Mouse (Mus musculus): ENCODE data around the gene Gna13. TPM values are rescaled to one million over a fixed set of nuclear protein-coding genes. Genes with fewer than 3 reads are reported as not detected.
A peak's percentile ranks its signal among the peaks of the same experiment; 100 is the strongest.

Gna13 gene
- total and polyA plus RNA-seq, 3 experiments, result 29.6 to 93.2 (median 87.2) TPM

DNA sequence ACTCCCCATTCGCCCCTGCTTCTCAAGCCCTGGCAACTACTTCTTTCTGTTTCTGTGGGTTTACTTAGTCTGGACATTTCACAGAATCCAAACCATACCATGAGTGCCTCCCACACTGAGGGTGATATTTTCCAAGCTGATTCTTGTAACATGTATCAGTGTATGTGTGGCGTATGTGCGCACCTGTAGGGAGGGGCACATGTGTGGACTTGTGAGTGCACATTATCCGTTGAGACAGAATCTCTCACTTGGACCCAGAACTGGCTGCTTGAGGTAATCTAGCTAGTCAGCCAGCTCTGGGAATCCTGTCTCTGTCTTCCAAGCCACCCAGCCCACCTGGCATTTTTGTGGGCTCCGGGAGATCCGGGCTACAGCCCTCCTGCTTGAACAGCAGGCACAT is 2.5 kb upstream of the Gna13 start:
- no peak for ATAC-seq (ENCODE audit: extremely low read depth, insufficient number of reproducible peaks, low FRiP score, poor library complexity, severe bottlenecking)
- peaks cover 52% of the 10 kb centered on the region for H3K4me1 ChIP-seq (ENCODE audit: insufficient read depth, low read depth, low read length)
- no peaks in the 10 kb centered on the region for H3K9me3 ChIP-seq (replicated peaks)
- H3K36me3 ChIP-seq (replicated peaks), result peaks cover 15% of the 10 kb centered on the region
- TF ChIP-seq TAL1 (conservative IDR thresholded peaks at IDR 0.05; ENCODE audit: low read depth, low read length) (no peak), CTCF (IDR thresholded peaks at IDR 0.05; ENCODE audit: low read depth, low read length) (no peak), POLR2AphosphoS5 (IDR thresholded peaks at IDR 0.05; ENCODE audit: insufficient replicate concordance, low read depth, low read length) (no peak), GATA2 (IDR thresholded peaks at IDR 0.05; ENCODE audit: borderline replicate concordance, low read depth, low read length) (no peak), GATA1 (IDR thresholded peaks at IDR 0.05; ENCODE audit: borderline replicate concordance, low read length) (no peak)
- no peak overlapping the region for H3K4me3 ChIP-seq (ENCODE audit: low read depth, low read length)
- no peak for DNase-seq (ENCODE audit: low spot score)
- H3K27me3 ChIP-seq (ENCODE audit: insufficient read depth, low read length), result no peaks in the 10 kb centered on the region

DNA sequence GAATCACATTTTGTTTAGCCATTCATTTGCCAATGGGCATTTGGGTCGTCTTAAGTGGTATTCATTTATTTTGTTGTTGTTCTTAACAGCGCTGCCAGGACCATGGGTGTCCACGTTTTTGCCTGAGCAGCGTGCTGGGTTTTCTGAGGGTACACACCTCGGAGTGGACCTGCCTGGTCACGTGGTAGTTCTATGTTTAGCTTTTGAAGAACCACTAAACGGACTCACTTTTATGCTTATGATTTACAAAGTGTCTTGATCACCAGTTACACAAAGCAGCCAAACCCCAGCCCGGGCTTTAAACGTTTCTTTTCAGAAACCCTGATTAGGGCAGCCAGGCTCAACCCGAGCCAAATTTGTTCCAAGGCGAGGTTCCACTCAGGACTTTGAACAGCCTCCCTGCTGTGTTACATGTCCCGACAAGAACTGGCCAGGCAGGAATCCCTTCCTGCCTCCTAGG is 2.0 kb upstream of the Gna13 start:
- Histone ChIP-seq H3K4me1 (ENCODE audit: insufficient read depth, low read depth, low read length) (peaks cover 56% of the 10 kb centered on the region), H3K27me3 (ENCODE audit: insufficient read depth, low read length) (no peaks in the 10 kb centered on the region), H3K9me3 (replicated peaks) (no peaks in the 10 kb centered on the region), H3K36me3 (replicated peaks) (peaks cover 19% of the 10 kb centered on the region), H3K4me3 (ENCODE audit: low read depth, low read length) (no peak overlapping the region)
- TF ChIP-seq GATA2 (IDR thresholded peaks at IDR 0.05; ENCODE audit: borderline replicate concordance, low read depth, low read length), result no peak
- TF ChIP-seq TAL1 (conservative IDR thresholded peaks at IDR 0.05; ENCODE audit: low read depth, low read length), result no peak
- TF ChIP-seq GATA1 (IDR thresholded peaks at IDR 0.05; ENCODE audit: borderline replicate concordance, low read length), result no peak
- no peak for TF ChIP-seq CTCF (IDR thresholded peaks at IDR 0.05; ENCODE audit: low read depth, low read length)
- TF ChIP-seq POLR2AphosphoS5 (IDR thresholded peaks at IDR 0.05; ENCODE audit: insufficient replicate concordance, low read depth, low read length), result no peak
- ATAC-seq (ENCODE audit: extremely low read depth, insufficient number of reproducible peaks, low FRiP score, poor library complexity, severe bottlenecking), result no peak
- no peak for DNase-seq (ENCODE audit: low spot score)

DNA sequence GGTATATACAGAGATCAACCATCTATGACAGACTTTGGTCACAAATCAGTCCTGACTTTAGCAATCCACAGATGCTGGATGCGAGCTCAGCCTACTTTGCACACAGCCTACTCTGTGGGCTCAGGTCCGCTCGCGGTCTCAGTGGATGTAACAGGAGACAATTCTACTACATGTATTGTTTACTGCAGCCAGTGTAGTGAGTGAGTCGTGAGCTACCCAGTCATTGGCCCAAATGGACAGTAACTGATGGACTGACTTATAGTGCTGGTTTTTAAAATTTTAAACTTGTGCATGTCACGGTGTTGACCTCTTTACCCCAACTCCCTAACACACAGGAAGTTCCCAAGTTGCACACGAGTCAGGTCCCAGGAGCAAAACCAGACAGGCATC is 1.4 kb upstream of the Gna13 start:
- peaks cover 61% of the 10 kb centered on the region for H3K4me1 ChIP-seq (ENCODE audit: insufficient read depth, low read depth, low read length)
- no peaks in the 10 kb centered on the region for H3K9me3 ChIP-seq (replicated peaks)
- TF ChIP-seq CTCF (IDR thresholded peaks at IDR 0.05; ENCODE audit: low read depth, low read length) (no peak), TAL1 (conservative IDR thresholded peaks at IDR 0.05; ENCODE audit: low read depth, low read length) (no peak), GATA2 (IDR thresholded peaks at IDR 0.05; ENCODE audit: borderline replicate concordance, low read depth, low read length) (no peak), GATA1 (IDR thresholded peaks at IDR 0.05; ENCODE audit: borderline replicate concordance, low read length) (no peak), POLR2AphosphoS5 (IDR thresholded peaks at IDR 0.05; ENCODE audit: insufficient replicate concordance, low read depth, low read length) (no peak)
- H3K36me3 ChIP-seq (replicated peaks), result peaks cover 20% of the 10 kb centered on the region
- ATAC-seq (ENCODE audit: extremely low read depth, insufficient number of reproducible peaks, low FRiP score, poor library complexity, severe bottlenecking) (no peak), DNase-seq (ENCODE audit: low spot score) (no peak)
- peak overlapping the region; percentile 91; the same call in 1 of the 2 replicates for H3K4me3 ChIP-seq (ENCODE audit: low read depth, low read length)
- no peaks in the 10 kb centered on the region for H3K27me3 ChIP-seq (ENCODE audit: insufficient read depth, low read length)

DNA sequence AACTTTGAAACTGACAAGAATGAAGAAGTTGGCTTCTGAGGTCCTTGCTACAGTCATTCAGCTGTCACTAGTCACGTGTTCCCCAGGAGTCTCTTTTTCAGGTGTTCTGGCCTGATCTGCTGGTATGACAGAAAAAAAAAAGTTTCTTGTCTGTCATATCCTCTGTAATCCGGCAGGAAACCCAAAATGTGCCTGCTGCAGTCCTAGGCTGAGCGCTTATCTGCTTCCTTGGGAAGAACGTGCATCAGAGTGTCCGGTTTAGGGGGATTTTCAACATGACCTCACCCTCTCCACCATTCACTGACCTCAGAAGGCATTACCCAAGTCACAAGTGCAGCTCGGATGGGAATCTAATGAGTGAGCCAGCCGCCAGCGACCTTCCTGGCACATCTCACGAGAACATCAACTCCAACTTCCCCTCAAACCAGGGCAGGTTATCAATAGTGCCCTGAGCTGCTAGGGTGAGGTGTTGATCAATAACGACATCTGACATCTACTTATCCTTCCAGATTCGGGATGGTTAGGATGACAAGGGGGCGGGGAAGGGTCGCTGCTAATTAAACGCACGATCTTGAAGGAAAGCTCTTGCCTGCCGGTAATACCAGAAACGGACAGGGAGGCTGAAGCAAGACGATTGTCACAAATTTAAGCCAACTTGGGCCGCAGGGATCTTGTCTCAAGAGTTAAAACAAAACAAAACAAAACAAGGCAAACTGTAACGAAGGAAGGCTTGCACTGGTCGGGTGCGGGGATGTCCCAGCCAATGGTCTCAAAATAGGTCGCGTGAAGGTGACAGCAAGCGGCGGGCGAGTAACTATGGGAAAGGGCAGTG is 784 bp upstream of the Gna13 start:
- ATAC-seq (ENCODE audit: extremely low read depth, insufficient number of reproducible peaks, low FRiP score, poor library complexity, severe bottlenecking) (peak; percentile 48), DNase-seq (ENCODE audit: low spot score) (peak; percentile 39)
- peaks cover 66% of the 10 kb centered on the region for H3K4me1 ChIP-seq (ENCODE audit: insufficient read depth, low read depth, low read length)
- H3K4me3 ChIP-seq (ENCODE audit: low read depth, low read length), result peak overlapping the region; percentile 91
- TF ChIP-seq TAL1 (conservative IDR thresholded peaks at IDR 0.05; ENCODE audit: low read depth, low read length) (no peak), GATA2 (IDR thresholded peaks at IDR 0.05; ENCODE audit: borderline replicate concordance, low read depth, low read length) (no peak), GATA1 (IDR thresholded peaks at IDR 0.05; ENCODE audit: borderline replicate concordance, low read length) (no peak), POLR2AphosphoS5 (IDR thresholded peaks at IDR 0.05; ENCODE audit: insufficient replicate concordance, low read depth, low read length) (no peak), CTCF (IDR thresholded peaks at IDR 0.05; ENCODE audit: low read depth, low read length) (no peak)
- H3K27me3 ChIP-seq (ENCODE audit: insufficient read depth, low read length), result no peaks in the 10 kb centered on the region
- peaks cover 26% of the 10 kb centered on the region for H3K36me3 ChIP-seq (replicated peaks)
- H3K9me3 ChIP-seq (replicated peaks), result no peaks in the 10 kb centered on the region

DNA sequence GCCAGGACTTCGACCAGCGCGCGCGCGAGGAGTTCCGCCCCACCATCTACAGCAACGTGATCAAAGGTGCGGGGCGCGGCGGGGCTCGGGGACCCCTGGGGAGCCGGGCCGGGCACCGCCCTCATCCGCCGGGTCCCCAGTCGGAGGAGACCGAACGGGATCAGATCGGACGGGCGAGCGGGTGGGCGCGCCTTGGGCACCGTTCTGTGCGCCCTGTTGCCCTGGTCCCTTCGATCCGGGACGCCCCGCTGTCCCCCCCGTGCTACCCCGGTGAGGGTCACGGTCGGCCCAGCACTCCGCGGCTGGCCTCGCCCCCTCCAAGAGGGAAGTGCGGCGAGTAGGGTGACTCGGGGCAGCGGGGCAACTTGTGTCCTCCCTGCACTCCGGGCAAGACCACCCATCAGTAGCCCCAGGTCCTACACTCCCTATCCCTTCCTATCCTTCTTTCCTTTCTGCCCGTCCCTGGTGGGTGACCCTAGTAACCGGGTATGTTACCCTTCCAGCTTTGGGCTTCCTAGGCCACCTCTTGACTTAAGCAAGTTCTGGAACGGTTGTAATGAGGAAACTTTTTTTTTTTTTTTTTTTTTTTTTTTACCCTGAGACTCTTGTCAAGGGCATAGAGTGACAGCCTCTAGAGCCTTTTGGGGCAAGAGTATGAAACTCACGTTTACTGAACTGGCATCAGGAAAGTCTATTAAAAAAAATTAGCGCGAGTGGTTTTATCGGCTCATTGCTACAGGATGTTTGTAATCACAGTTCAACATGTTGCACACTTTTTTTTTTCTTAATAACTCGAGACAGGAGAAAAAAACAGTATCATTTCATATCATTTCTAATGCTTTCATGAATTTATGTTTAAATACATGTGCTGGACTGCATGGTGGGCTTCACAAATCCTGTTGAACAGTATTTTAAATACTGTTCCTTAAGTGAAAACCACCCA is 831 bp downstream of the Gna13 start:
- H3K9me3 ChIP-seq (replicated peaks), result no peaks in the 10 kb centered on the region
- peak; percentile 43 for DNase-seq (ENCODE audit: low spot score)
- H3K27me3 ChIP-seq (ENCODE audit: insufficient read depth, low read length), result no peaks in the 10 kb centered on the region
- no peak for ATAC-seq (ENCODE audit: extremely low read depth, insufficient number of reproducible peaks, low FRiP score, poor library complexity, severe bottlenecking)
- TF ChIP-seq CTCF (IDR thresholded peaks at IDR 0.05; ENCODE audit: low read depth, low read length), result no peak
- peak overlapping the region; percentile 91 for H3K4me3 ChIP-seq (ENCODE audit: low read depth, low read length)
- peaks cover 80% of the 10 kb centered on the region for H3K4me1 ChIP-seq (ENCODE audit: insufficient read depth, low read depth, low read length)
- H3K36me3 ChIP-seq (replicated peaks), result peaks cover 42% of the 10 kb centered on the region

DNA sequence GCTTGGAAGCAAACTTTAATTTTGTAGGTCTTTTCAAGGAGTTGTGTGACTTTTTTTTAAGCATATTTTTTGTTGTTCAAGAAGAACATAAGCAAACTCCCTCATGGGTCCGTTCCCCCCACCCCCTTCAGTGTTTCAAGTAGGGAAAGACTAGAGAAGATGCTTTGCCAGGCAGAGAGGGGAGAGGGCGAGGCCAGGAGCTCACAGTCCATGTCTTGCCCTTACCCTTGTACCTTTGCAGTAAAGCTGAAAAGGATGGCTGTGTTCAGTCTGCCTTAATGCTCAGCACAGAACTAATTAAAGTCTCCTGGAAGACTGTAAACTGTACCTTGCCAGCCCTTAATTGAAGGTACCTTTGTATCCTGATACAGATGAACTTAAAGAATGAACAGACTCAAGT is 1.7 kb downstream of the Gna13 start:
- peaks cover 78% of the 10 kb centered on the region for H3K4me1 ChIP-seq (ENCODE audit: insufficient read depth, low read depth, low read length)
- no peaks in the 10 kb centered on the region for H3K9me3 ChIP-seq (replicated peaks)
- peak overlapping the region; percentile 40; the same call in 1 of the 2 replicates for H3K4me3 ChIP-seq (ENCODE audit: low read depth, low read length)
- H3K27me3 ChIP-seq (ENCODE audit: insufficient read depth, low read length), result no peaks in the 10 kb centered on the region
- no peak for TF ChIP-seq TAL1 (conservative IDR thresholded peaks at IDR 0.05; ENCODE audit: low read depth, low read length)
- TF ChIP-seq CTCF (IDR thresholded peaks at IDR 0.05; ENCODE audit: low read depth, low read length), result no peak
- TF ChIP-seq GATA1 (IDR thresholded peaks at IDR 0.05; ENCODE audit: borderline replicate concordance, low read length), result no peak
- peaks cover 50% of the 10 kb centered on the region for H3K36me3 ChIP-seq (replicated peaks)
- DNase-seq (ENCODE audit: low spot score) (no peak), ATAC-seq (ENCODE audit: extremely low read depth, insufficient number of reproducible peaks, low FRiP score, poor library complexity, severe bottlenecking) (no peak)

Data from G1E (cell line).